Mouse (Mus musculus): Measurements from ENCODE around the gene Aig1.

DNA sequence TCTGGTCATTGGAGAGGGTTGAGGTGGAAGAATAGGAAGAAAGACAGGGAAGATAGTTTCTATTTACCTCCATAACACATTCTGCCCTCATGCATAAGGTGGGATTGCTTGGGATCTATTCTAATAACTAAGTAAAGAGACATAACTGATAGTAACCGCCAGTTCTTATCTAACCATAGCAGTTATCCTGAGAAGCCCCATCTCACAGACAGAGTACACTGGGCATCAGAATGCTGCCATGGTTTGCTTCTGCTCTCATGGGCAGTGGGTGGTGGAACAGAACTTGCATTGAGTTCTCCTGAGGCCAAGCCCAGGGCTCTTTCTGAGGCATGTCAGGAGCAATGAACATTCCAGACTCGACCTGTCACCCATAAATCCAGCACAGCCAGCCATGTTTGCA, 105.6 kb downstream of the Aig1 start:
- TF ChIP-seq POLR2A (IDR thresholded peaks at IDR 0.05; ENCODE audit: low read depth, low read length) (no peak), CTCF (IDR thresholded peaks at IDR 0.05; ENCODE audit: borderline replicate concordance, insufficient read depth, low read length) (no peak)

Measured in embryonic fibroblast, embryonic 13.5 days (primary cell).